Mouse (Mus musculus): ENCODE results near the gene Sash1.

- TF ChIP-seq TAL1 (IDR thresholded peaks at IDR 0.05; ENCODE audit: low read length) = no peak
- TF ChIP-seq GATA1 (IDR thresholded peaks at IDR 0.05; ENCODE audit: low read length) = no peak
These were observed 113.2 kb downstream of the Sash1 start for GRCm38 (mm10) chr10:8772464-8773209.
